In genomic region chr12:75698692-75699091, GRCm38 (mm10) we compare ENCODE assay signal across 19 mouse cellular contexts. TPM values are rescaled to one million over a fixed set of nuclear protein-coding genes. Genes with fewer than 3 reads are reported as not detected.
DNase-seq lines count a peak whose midpoint lies in the region; ATAC-seq and TF ChIP-seq lines count a peak whose summit lies in the region.
"Had no signal": no experiment of that assay in that cellular context is flagged by ENCODE, and none has a peak within 500 bp of the region (broad histone marks: within the 10 kb centered on the region; RNA-seq: fewer than 3 reads in every experiment).

No protein-coding gene starts in this region.

- POLR2A ChIA-PET in Patski (lab: Charles Lee) = no interaction called here

- H3K27ac ChIP-seq in hindbrain, postnatal 0 days = no peak overlapping the region
- H3K27ac ChIP-seq in hindbrain, embryonic 16.5 days (ENCODE audit: low read depth, low read length) = no peak overlapping the region
- no peak overlapping the region for H3K27ac ChIP-seq in testis, adult 2 months (ENCODE audit: control insufficient read depth, insufficient read depth, low read depth, low read length)
- H3K27ac ChIP-seq: hindbrain, embryonic 15.5 days; liver, embryonic 13.5 days; neural tube, embryonic 12.5 days had no signal

- ATAC-seq in hindbrain, postnatal 0 days = no peak
- ATAC-seq in hindbrain, embryonic 16.5 days = no peak
- ATAC-seq in Patski = no peak

- H3K27me3 ChIP-seq in hindbrain, postnatal 0 days (ENCODE audit: insufficient read depth, low read length) = no peaks in the 10 kb centered on the region
- no peaks in the 10 kb centered on the region for H3K27me3 ChIP-seq in hindbrain, embryonic 16.5 days (replicated peaks; ENCODE audit: control insufficient read depth, insufficient read depth, low read length)
- no peaks in the 10 kb centered on the region for H3K27me3 ChIP-seq in testis, adult 2 months (ENCODE audit: control insufficient read depth, insufficient read depth, low read length)
- H3K27me3 ChIP-seq in Patski = no peaks in the 10 kb centered on the region
- H3K27me3 ChIP-seq: heart, embryonic 12.5 days; hindbrain, embryonic 15.5 days; liver, embryonic 13.5 days; megakaryocyte, embryonic 14.5 days; neural tube, embryonic 12.5 days had no signal

- intact Hi-C loops in left cerebral cortex, postnatal 10 days (cut with DNase I) = no loop called here

- in situ Hi-C loops in Patski (cut with MboI; ENCODE audit: low pct_unique_long_range_greater_than_20kb) = no loop called here

- no peaks in the 10 kb centered on the region for H3K9me3 ChIP-seq in hindbrain, postnatal 0 days (ENCODE audit: low read length)
- H3K9me3 ChIP-seq in hindbrain, embryonic 16.5 days (ENCODE audit: control insufficient read depth, low read length) = peaks cover 3% of the 10 kb centered on the region; the same call in 1 of the 2 replicates
- H3K9me3 ChIP-seq: hindbrain, embryonic 15.5 days; neural tube, embryonic 12.5 days had no signal

- DNase-seq in hindbrain, postnatal 0 days (ENCODE audit: low spot score) = no peak
- DNase-seq in testis, postnatal 10 days (ENCODE audit: low spot score) = no peak
- DNase-seq in Patski (ENCODE audit: low read depth, low spot score) = no peak
- peak; percentile 29 for DNase-seq in testis, postnatal 14 days (ENCODE audit: low spot score)
- DNase-seq in left cerebral cortex, postnatal 10 days (ENCODE audit: extremely low spot score in 1 of 2, low spot score in 2 of 2) = no peak
- DNase-seq: adrenal gland, postnatal 36 days; cerebellum, adult 9-11 months; gastrocnemius, postnatal 25 days; heart, postnatal 36 days; layer of hippocampus, postnatal 36 days; liver, embryonic 13.5 days; lung, postnatal 10 days; spleen, adult 18-20 months had no signal

- no peak overlapping the region for H3K4me3 ChIP-seq in hindbrain, postnatal 0 days (ENCODE audit: low read length)
- H3K4me3 ChIP-seq in hindbrain, embryonic 16.5 days (ENCODE audit: low read length) = no peak overlapping the region
- H3K4me3 ChIP-seq in testis, adult 2 months (ENCODE audit: control insufficient read depth, low read depth, low read length) = no peak overlapping the region
- H3K4me3 ChIP-seq: heart, embryonic 12.5 days; hindbrain, embryonic 15.5 days; liver, embryonic 13.5 days; megakaryocyte, embryonic 14.5 days; neural tube, embryonic 12.5 days had no signal

- TF ChIP-seq CTCF in hindbrain, postnatal 0 days (IDR thresholded peaks at IDR 0.05; ENCODE audit: low read depth) = 0 out of 2 replicates have a peak, but pooled peaks have one; percentile 4
- peak; percentile 46; the same call in 1 of the 2 replicates for TF ChIP-seq CTCF in testis, adult 2 months (IDR thresholded peaks at IDR 0.05; ENCODE audit: control insufficient read depth, insufficient read depth, insufficient replicate concordance, low read depth, low read length)
- TF ChIP-seq CTCF in Patski (IDR thresholded peaks at IDR 0.05) = peak; percentile 24

- CTCF ChIA-PET in Patski (lab: Charles Lee) = interaction anchor here (1.4 kb wide), 1 partner anchor 15 kb away, joined by 3 read pairs; no protein-coding TSS in a partner anchor

- no peaks in the 10 kb centered on the region for H3K4me1 ChIP-seq in hindbrain, postnatal 0 days (ENCODE audit: insufficient read depth, low read length)
- H3K4me1 ChIP-seq in hindbrain, embryonic 16.5 days (ENCODE audit: control insufficient read depth, insufficient read depth, low read depth, low read length) = no peaks in the 10 kb centered on the region; the same call in 1 of the 2 replicates
- peaks cover 10% of the 10 kb centered on the region for H3K4me1 ChIP-seq in testis, adult 2 months (ENCODE audit: control insufficient read depth, insufficient read depth, low read length)
- H3K4me1 ChIP-seq: neural tube, embryonic 12.5 days had no signal

- no peaks in the 10 kb centered on the region for H3K36me3 ChIP-seq in hindbrain, postnatal 0 days (ENCODE audit: insufficient read depth, low read length)
- no peaks in the 10 kb centered on the region for H3K36me3 ChIP-seq in hindbrain, embryonic 16.5 days (ENCODE audit: control insufficient read depth, insufficient read depth, low read length)
- no peaks in the 10 kb centered on the region for H3K36me3 ChIP-seq in testis, adult 2 months (ENCODE audit: control insufficient read depth, insufficient read depth, low read length)
- H3K36me3 ChIP-seq: heart, embryonic 12.5 days; hindbrain, embryonic 15.5 days; liver, embryonic 13.5 days; neural tube, embryonic 12.5 days had no signal

- WGBS in hindbrain, postnatal 0 days = 99% methylated on average over 3 of the region's 3 CpGs
- WGBS in hindbrain, embryonic 16.5 days = 82% methylated on average over 3 of the region's 3 CpGs

- H3K4me2 ChIP-seq in hindbrain, postnatal 0 days (ENCODE audit: low read depth, low read length) = no peak overlapping the region
- H3K4me2 ChIP-seq in hindbrain, embryonic 16.5 days (ENCODE audit: low read length) = no peak overlapping the region
- H3K4me2 ChIP-seq: heart, embryonic 12.5 days; hindbrain, embryonic 15.5 days; liver, embryonic 13.5 days; neural tube, embryonic 12.5 days had no signal

- TF ChIP-seq POLR2A in testis, adult 2 months (IDR thresholded peaks at IDR 0.05; ENCODE audit: control insufficient read depth, low read depth, low read length) = no peak

- no peak overlapping the region for H3K9ac ChIP-seq in hindbrain, postnatal 0 days (replicated peaks; ENCODE audit: low read length)
- no peak overlapping the region for H3K9ac ChIP-seq in hindbrain, embryonic 16.5 days (ENCODE audit: low read depth, low read length)
- H3K9ac ChIP-seq: heart, embryonic 12.5 days; hindbrain, embryonic 15.5 days; liver, embryonic 13.5 days; neural tube, embryonic 12.5 days had no signal

RNA-seq across cellular contexts. Expression of gene Wdr89, which starts 29.4 kb away (rescaled TPM):
- total RNA-seq in hindbrain, postnatal 0 days (2014; rRNA removed) = 2.4 and 2.5 TPM in 2 replicates
- polyA plus RNA-seq in hindbrain, postnatal 0 days (2015; fragmentation: Nextera tagmentation; extraction: Ambion mirVana) = 3.7 TPM in 2 replicates
- 4.3 and 7.1 TPM in 2 replicates for polyA plus RNA-seq in hindbrain, embryonic 16.5 days (2015; fragmentation: Nextera tagmentation; extraction: Ambion mirVana)
- 1.1 and 1.4 TPM in 2 replicates for polyA plus RNA-seq in testis, adult 2 months (2012; rRNA removed)
- polyA plus RNA-seq in Patski (2021) = 21.5 TPM
- total RNA-seq in left cerebral cortex, postnatal 10 days (2021) = 1 to 10 TPM; 2.9 to 3.2 TPM

RNA-seq across cellular contexts. Expression of gene Sgpp1, which starts 36.8 kb away (rescaled TPM):
- total RNA-seq in hindbrain, postnatal 0 days (2014; rRNA removed) = 38.5 and 42.6 TPM in 2 replicates
- 15.7 and 16.3 TPM in 2 replicates for polyA plus RNA-seq in hindbrain, postnatal 0 days (2015; fragmentation: Nextera tagmentation; extraction: Ambion mirVana)
- polyA plus RNA-seq in hindbrain, embryonic 16.5 days (2015; fragmentation: Nextera tagmentation; extraction: Ambion mirVana) = 12.2 and 12.4 TPM in 2 replicates
- polyA plus RNA-seq in testis, adult 2 months (2012; rRNA removed) = 20.0 and 20.8 TPM in 2 replicates
- polyA plus RNA-seq in Patski (2021) = 10.5 TPM
- total RNA-seq in left cerebral cortex, postnatal 10 days (2021) = 10 to 100 TPM; 30.3 to 34.4 TPM
